Mouse (Mus musculus) spleen, adult 2 months (tissue): ENCODE measurements around the gene Slc4a4. TPM values are rescaled to one million over a fixed set of nuclear protein-coding genes. Genes with fewer than 3 reads are reported as not detected.

Experiments
- DNase-seq, 2 experiments: peaks; one replicate each; pipeline versions ENCODE4 v3.0.0 to v3.0.0-alpha.2; 2012 to 2021; ENCODE audit warnings: low spot score in 2 of 2, low read depth in 1 of 2
- H3K27ac ChIP-seq: fragments of 200-500 bp; 2 replicates; pipeline ENCODE4 v1.5.1; 2012; ENCODE audit warnings: low read length, inconsistent platforms; ENCODE audit not compliant: insufficient read depth
- H3K27me3 ChIP-seq: fragments of 200-500 bp; 2 replicates; pipeline ENCODE4 v1.6.1; 2012; ENCODE audit warnings: mild to moderate bottlenecking, moderate library complexity, low read length, inconsistent platforms; ENCODE audit not compliant: control insufficient read depth, insufficient read depth
- H3K36me3 ChIP-seq: fragments of 200-500 bp; 2 replicates; pipeline ENCODE4 v1.6.1; 2012; ENCODE audit warnings: mild to moderate bottlenecking, low read length, inconsistent platforms; ENCODE audit not compliant: control insufficient read depth, insufficient read depth
- H3K4me1 ChIP-seq: fragments of 200-500 bp; 2 replicates; pipeline ENCODE4 v1.6.1; 2011; ENCODE audit warnings: inconsistent platforms; ENCODE audit not compliant: control insufficient read depth, insufficient read depth, insufficient read length
- H3K4me3 ChIP-seq: fragments of 200-500 bp; 2 replicates; pipeline ENCODE4 v1.5.1; 2011; ENCODE audit warnings: mild to moderate bottlenecking, inconsistent platforms; ENCODE audit not compliant: insufficient read depth, insufficient read length; ENCODE audit errors: extremely low read depth
- CTCF ChIP-seq: fragments of 200-500 bp; IDR thresholded peaks from 2 replicates; pipeline ENCODE4 v1.5.1; 2011; ENCODE audit warnings: mild to moderate bottlenecking, inconsistent platforms; ENCODE audit not compliant: insufficient read depth, insufficient read length, insufficient replicate concordance; ENCODE audit errors: extremely low read depth
- POLR2A ChIP-seq: fragments of 200-500 bp; IDR thresholded peaks from 2 replicates; pipeline ENCODE4 v1.6.1; 2011; ENCODE audit warnings: low read depth, low read length, inconsistent platforms
- whole genome bisulfite sequencing: fragments of 180-500 bp; shearing (Covaris S2); methylation state at CpG from one replicate; pipeline ENCODE4 v1.1.7; 2018; 5-methylcytosine and 5-hydroxymethylcytosine counted together
- polyA plus RNA-seq: library from polyadenylated mRNA; depleted of rRNA; stranded (reverse); fragments of >200 nt; gene quantifications from 2 replicates; pipeline ENCODE4 v1.2.3, GENCODE M21; 2012

Gene Slc4a4
- polyA plus RNA-seq, 1 experiment, result 0.14 TPM

DNA sequence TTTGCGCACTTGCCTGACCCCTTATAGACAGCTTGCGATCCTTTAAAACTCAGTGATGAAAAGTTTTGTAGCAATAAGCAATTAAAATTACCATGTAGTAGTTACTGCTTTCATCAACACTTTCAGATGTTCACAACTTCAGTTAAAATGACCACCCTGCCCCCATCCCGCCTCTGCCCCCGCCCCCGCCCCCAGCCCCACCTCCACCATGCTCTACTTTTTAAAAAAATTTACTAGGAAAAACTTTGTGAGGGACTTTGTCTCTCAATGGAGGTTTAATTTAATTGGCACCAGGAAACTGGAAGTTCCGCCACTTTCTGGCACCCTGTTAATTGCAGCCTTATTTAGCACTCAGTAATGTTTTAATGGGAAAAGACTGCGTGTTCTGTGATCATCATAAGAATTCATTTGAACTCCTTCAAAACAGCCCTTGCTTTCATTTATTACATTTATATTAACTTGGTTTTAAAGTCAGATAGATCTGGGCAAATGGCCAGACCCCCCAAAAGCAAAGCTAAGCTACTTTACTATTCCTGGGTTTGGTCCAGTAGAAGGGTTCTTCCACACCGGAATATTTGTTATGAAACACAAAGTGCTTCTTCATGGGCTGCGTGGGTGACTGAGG lies 337.2 kb downstream of the Slc4a4 start:
- Histone ChIP-seq H3K27ac (no peak overlapping the region), H3K4me3 (no peak overlapping the region), H3K27me3 (no peaks in the 10 kb centered on the region), H3K4me1 (no peaks in the 10 kb centered on the region), H3K36me3 (no peaks in the 10 kb centered on the region)
- no peak for DNase-seq
- 83% methylated on average over 9 of the region's 9 CpGs for WGBS
- TF ChIP-seq CTCF, result no peak
- no peak for TF ChIP-seq POLR2A

- Histone ChIP-seq H3K4me1 (no peaks in the 10 kb centered on the region), H3K27ac (no peak overlapping the region), H3K4me3 (no peak overlapping the region), H3K27me3 (no peaks in the 10 kb centered on the region), H3K36me3 (no peaks in the 10 kb centered on the region)
- no peak for TF ChIP-seq POLR2A
- WGBS, result 73% methylated on average over 2 of the region's 2 CpGs
- no peak for DNase-seq
Observed at GRCm38 (mm10) chr5:89227948-89228347, 341.3 kb downstream of the Slc4a4 start.

DNA sequence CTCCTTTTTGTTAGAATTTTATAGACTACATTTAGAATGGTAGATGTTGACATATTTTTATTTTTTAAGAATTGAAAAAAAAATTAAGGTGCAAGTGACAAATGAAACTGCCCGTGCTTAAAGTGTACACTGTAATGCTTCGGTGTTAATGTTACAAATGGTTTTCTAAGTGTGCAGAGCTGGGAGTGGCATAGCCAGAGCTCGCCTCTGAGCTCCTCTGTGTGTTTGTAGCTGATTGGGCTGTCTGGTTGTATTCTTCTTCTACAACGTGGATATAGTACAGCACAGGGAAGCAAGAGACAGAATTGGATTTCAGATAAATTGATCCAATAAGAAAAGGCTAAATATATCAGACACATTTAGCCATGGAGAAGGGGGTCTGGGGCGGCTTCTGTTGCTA lies 343.0 kb downstream of the Slc4a4 start:
- DNase-seq, result no peak
- Histone ChIP-seq H3K27ac (no peak overlapping the region), H3K27me3 (no peaks in the 10 kb centered on the region), H3K4me1 (no peaks in the 10 kb centered on the region), H3K36me3 (no peaks in the 10 kb centered on the region), H3K4me3 (no peak overlapping the region)
- WGBS, result 80% methylated on average over 5 of the region's 5 CpGs
- TF ChIP-seq CTCF (no peak), POLR2A (no peak)

DNA sequence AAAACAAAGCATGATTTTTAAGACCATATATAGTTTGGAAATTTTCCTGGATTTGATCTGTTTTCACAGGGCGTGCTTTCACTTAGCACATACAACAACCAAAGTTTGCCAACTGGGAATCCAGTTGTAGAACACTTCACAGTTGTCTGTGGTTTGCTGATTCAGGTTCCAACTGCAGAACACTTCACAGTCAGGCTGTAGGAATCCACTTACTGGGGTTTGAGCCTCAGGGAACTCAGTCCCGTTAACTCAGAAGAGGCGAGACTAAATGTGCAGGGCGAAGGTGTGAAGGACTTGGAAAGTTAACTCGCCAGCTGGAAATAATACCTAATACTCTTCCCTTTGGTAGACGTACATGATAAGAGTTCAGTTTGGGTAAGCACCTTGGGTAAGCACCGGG lies 345.7 kb downstream of the Slc4a4 start:
- Histone ChIP-seq H3K4me1 (no peaks in the 10 kb centered on the region), H3K27me3 (no peaks in the 10 kb centered on the region), H3K27ac (no peak overlapping the region), H3K4me3 (no peak overlapping the region), H3K36me3 (no peaks in the 10 kb centered on the region)
- no peak for TF ChIP-seq CTCF
- no peak for TF ChIP-seq POLR2A
- no peak for DNase-seq
- 91% methylated on average over 7 of the region's 7 CpGs for WGBS

DNA sequence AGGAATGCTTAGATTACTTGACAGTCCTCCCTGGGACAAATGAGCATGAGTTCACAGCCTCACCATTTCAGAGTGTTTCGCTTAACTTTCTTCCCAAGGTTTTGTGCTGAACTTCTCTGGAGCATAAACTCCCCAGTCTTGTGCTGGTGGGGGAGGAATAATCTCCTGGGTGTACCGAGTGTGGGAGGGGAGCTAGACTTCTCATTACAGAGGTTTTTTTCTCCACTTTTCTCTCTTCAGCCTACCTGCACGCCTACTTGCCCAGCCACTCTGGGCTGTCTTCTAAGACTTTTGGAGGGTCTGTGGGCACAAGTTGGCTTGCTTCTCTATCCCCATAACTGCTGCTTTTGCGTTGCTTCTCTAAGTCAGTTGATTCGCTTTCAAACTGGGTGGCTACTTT lies 365.2 kb downstream of the Slc4a4 start:
- TF ChIP-seq POLR2A (no peak), CTCF (no peak)
- no peak overlapping the region for H3K4me3 ChIP-seq
- 84% methylated on average over 5 of the region's 5 CpGs for WGBS
- H3K27ac ChIP-seq, result no peak overlapping the region
- no peaks in the 10 kb centered on the region for H3K4me1 ChIP-seq
- no peak for DNase-seq
- no peaks in the 10 kb centered on the region for H3K27me3 ChIP-seq
- H3K36me3 ChIP-seq, result no peaks in the 10 kb centered on the region

DNA sequence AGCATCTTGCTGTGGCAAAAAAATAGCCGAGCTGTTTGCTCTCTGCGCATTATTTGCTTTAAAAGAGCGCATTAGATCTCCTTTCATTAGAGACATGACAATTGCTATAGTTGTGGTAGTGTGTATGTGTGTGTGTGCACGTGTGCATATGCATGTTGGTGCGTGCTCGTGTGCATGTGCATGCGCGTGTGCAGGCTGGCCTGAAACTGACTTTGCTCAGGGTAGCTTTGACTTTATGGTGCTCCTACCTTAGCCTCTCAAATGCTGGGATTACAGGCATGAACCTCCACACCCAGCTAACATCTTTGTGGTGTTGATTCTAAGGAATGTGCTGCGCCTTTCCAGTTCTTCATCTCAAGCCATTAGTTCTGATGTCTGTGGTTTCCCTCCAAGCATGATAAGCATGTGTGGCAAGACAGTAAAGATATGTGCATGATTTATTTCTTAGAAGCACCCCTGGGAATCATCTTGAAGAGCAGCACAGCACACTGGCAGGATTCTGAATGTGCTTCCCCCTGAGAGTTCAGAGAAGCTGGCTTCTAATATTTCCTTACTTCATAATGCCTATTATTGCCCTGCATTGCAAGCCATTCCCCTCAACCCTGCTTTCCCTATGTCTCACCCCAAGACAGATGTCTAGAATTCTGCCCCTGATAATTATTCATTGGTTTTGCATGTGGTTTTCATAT lies 373.3 kb downstream of the Slc4a4 start:
- no peaks in the 10 kb centered on the region for H3K27me3 ChIP-seq
- H3K4me1 ChIP-seq, result no peaks in the 10 kb centered on the region
- H3K4me3 ChIP-seq, result no peak overlapping the region
- TF ChIP-seq POLR2A, result no peak
- no peak for TF ChIP-seq CTCF
- no peak for DNase-seq
- H3K27ac ChIP-seq, result no peak overlapping the region
- 93% methylated on average over 9 of the region's 9 CpGs for WGBS
- H3K36me3 ChIP-seq, result no peaks in the 10 kb centered on the region

- no peak for DNase-seq
- Histone ChIP-seq H3K27ac (no peak overlapping the region), H3K4me3 (no peak overlapping the region), H3K36me3 (no peaks in the 10 kb centered on the region), H3K4me1 (no peaks in the 10 kb centered on the region), H3K27me3 (no peaks in the 10 kb centered on the region)
- WGBS, result 71% methylated on average over 2 of the region's 2 CpGs
- TF ChIP-seq POLR2A (no peak), CTCF (no peak)
Observed at GRCm38 (mm10) chr5:89277049-89277448, 390.4 kb downstream of the Slc4a4 start.
